Mouse (Mus musculus) heart, embryonic 13.5 days (tissue): ENCODE measurements at regions not wholly inside any gene's neighbourhood (a gene's known extent, or its start where the extent isn't known, plus 50 kb on each side); places are given as distances from the start of the nearest gene placed in this dataset.

Experiments used
- ATAC-seq: fragments of 200-750 bp; cut with Nextera tagmentation; 2 replicates; pipeline ENCODE4 v1.8.0; 2017; ENCODE audit warnings: moderate TSS enrichment; ENCODE audit not compliant: insufficient number of reproducible peaks, low FRiP score, low TSS enrichment; ENCODE audit errors: extremely low read depth
- H3K27ac ChIP-seq: fragments of 300-500 bp; sonication (generic); replicated peaks from 2 replicates; pipeline ENCODE4 v1.5.1; 2015; ENCODE audit warnings: moderate library complexity, mild to moderate bottlenecking, inconsistent platforms
- H3K27me3 ChIP-seq: fragments of 300-500 bp; sonication (generic); replicated peaks from 2 replicates; pipeline ENCODE4 v1.6.1; 2015; ENCODE audit warnings: mild to moderate bottlenecking, inconsistent platforms
- H3K36me3 ChIP-seq: fragments of 300-500 bp; sonication (generic); 2 replicates; pipeline ENCODE4 v1.6.1; 2015; ENCODE audit warnings: mild to moderate bottlenecking, inconsistent platforms
- H3K4me1 ChIP-seq: fragments of 300-500 bp; sonication (generic); 2 replicates; pipeline ENCODE4 v1.6.1; 2015; ENCODE audit warnings: inconsistent platforms
- H3K4me2 ChIP-seq: fragments of 300-500 bp; sonication (generic); 2 replicates; pipeline ENCODE4 v1.6.1; 2015; ENCODE audit warnings: inconsistent platforms, mild to moderate bottlenecking, moderate library complexity
- H3K4me3 ChIP-seq: fragments of 300-500 bp; sonication (generic); 2 replicates; pipeline ENCODE4 v1.5.1; 2015; ENCODE audit warnings: moderate library complexity, mild to moderate bottlenecking, inconsistent platforms
- H3K9ac ChIP-seq: fragments of 300-500 bp; sonication (generic); 2 replicates; pipeline ENCODE4 v1.6.1; 2015; ENCODE audit warnings: inconsistent platforms, mild to moderate bottlenecking, moderate library complexity
- H3K9me3 ChIP-seq: fragments of 300-500 bp; sonication (generic); 2 replicates; pipeline ENCODE4 v1.6.1; 2016; ENCODE audit warnings: inconsistent platforms
- WGBS: fragments of 180-500 bp; shearing (Covaris S2); methylation state at CpG from one replicate; pipeline ENCODE4 v1.1.7; 2015; ENCODE audit warnings: mixed read lengths; 5-methylcytosine and 5-hydroxymethylcytosine counted together

GRCm38 (mm10) chr16:52861263-52861662 is 407.4 kb upstream of the Alcam start:
- Histone ChIP-seq H3K4me2 (no peak overlapping the region), H3K9me3 (no peaks in the 10 kb centered on the region), H3K27me3 (no peaks in the 10 kb centered on the region), H3K4me3 (no peak overlapping the region), H3K27ac (no peak overlapping the region), H3K9ac (no peak overlapping the region), H3K4me1 (0 out of 2 replicates have a peak, but pooled peaks cover 7% of the 10 kb centered on the region), H3K36me3 (no peaks in the 10 kb centered on the region)
- ATAC-seq = no peak
- 85% methylated on average over 6 of the region's 6 CpGs for WGBS

- H3K9ac ChIP-seq = no peak overlapping the region
- no peak overlapping the region for H3K4me2 ChIP-seq
- no peaks in the 10 kb centered on the region for H3K9me3 ChIP-seq
- 0 out of 2 replicates have a peak, but pooled peaks cover 7% of the 10 kb centered on the region for H3K4me1 ChIP-seq
- 36% methylated on average over 8 of the region's 8 CpGs for WGBS
- no peaks in the 10 kb centered on the region for H3K27me3 ChIP-seq
- ATAC-seq = no peak
- H3K4me3 ChIP-seq = no peak overlapping the region
- no peak overlapping the region for H3K27ac ChIP-seq
- H3K36me3 ChIP-seq = no peaks in the 10 kb centered on the region
Observed at GRCm38 (mm10) chr16:52858441-52859209, 404.8 kb upstream of the Alcam start.

- no peaks in the 10 kb centered on the region for H3K9me3 ChIP-seq
- no peaks in the 10 kb centered on the region for H3K27me3 ChIP-seq
- 81% methylated on average over 2 of the region's 2 CpGs for WGBS
- no peak for ATAC-seq
- no peak overlapping the region for H3K9ac ChIP-seq
- no peaks in the 10 kb centered on the region for H3K4me1 ChIP-seq
- H3K4me2 ChIP-seq = no peak overlapping the region
- no peak overlapping the region for H3K4me3 ChIP-seq
- H3K36me3 ChIP-seq = no peaks in the 10 kb centered on the region
- H3K27ac ChIP-seq = no peak overlapping the region
Observed at GRCm38 (mm10) chr16:52851129-52851528, 397.3 kb upstream of the Alcam start.

GRCm38 (mm10) chr16:52818976-52819375 is 365.1 kb upstream of the Alcam start:
- no peaks in the 10 kb centered on the region for H3K9me3 ChIP-seq
- H3K9ac ChIP-seq = no peak overlapping the region
- H3K4me3 ChIP-seq = no peak overlapping the region
- H3K27ac ChIP-seq = no peak overlapping the region
- H3K4me2 ChIP-seq = no peak overlapping the region
- WGBS = 57% methylated on average over 1 of the region's 1 CpGs
- ATAC-seq = no peak
- no peaks in the 10 kb centered on the region for H3K27me3 ChIP-seq
- H3K4me1 ChIP-seq = no peaks in the 10 kb centered on the region
- no peaks in the 10 kb centered on the region for H3K36me3 ChIP-seq

- H3K36me3 ChIP-seq = no peaks in the 10 kb centered on the region
Observed at GRCm38 (mm10) chr16:52811219-52811618, 357.3 kb upstream of the Alcam start.

GRCm38 (mm10) chr16:52804365-52804764 is 350.5 kb upstream of the Alcam start:
- no peak overlapping the region for H3K9ac ChIP-seq
- H3K4me2 ChIP-seq = no peak overlapping the region
- H3K4me3 ChIP-seq = no peak overlapping the region
- no peaks in the 10 kb centered on the region for H3K36me3 ChIP-seq
- H3K27ac ChIP-seq = no peak overlapping the region
- no peaks in the 10 kb centered on the region for H3K9me3 ChIP-seq
- ATAC-seq = no peak
- no peaks in the 10 kb centered on the region for H3K4me1 ChIP-seq
- H3K27me3 ChIP-seq = no peaks in the 10 kb centered on the region

More at GRCm38 (mm10) chr16:52811219-52811618, 357.3 kb upstream of the Alcam start:
- Histone ChIP-seq H3K9ac (no peak overlapping the region), H3K27me3 (no peaks in the 10 kb centered on the region), H3K27ac (no peak overlapping the region), H3K4me3 (no peak overlapping the region), H3K4me1 (no peaks in the 10 kb centered on the region), H3K9me3 (no peaks in the 10 kb centered on the region), H3K4me2 (no peak overlapping the region)
- no peak for ATAC-seq
- 58% methylated on average over 3 of the region's 3 CpGs for WGBS

- no peaks in the 10 kb centered on the region for H3K27me3 ChIP-seq
- 60% methylated on average over 4 of the region's 4 CpGs for WGBS
- no peaks in the 10 kb centered on the region for H3K4me1 ChIP-seq
- H3K9ac ChIP-seq = no peak overlapping the region
- H3K27ac ChIP-seq = no peak overlapping the region
- no peaks in the 10 kb centered on the region for H3K36me3 ChIP-seq
- no peak overlapping the region for H3K4me2 ChIP-seq
- ATAC-seq = no peak
- no peak overlapping the region for H3K4me3 ChIP-seq
- H3K9me3 ChIP-seq = no peaks in the 10 kb centered on the region
Observed at GRCm38 (mm10) chr16:52799715-52800392, 346.0 kb upstream of the Alcam start.

- no peak overlapping the region for H3K4me3 ChIP-seq
- no peaks in the 10 kb centered on the region for H3K36me3 ChIP-seq
- no peak overlapping the region for H3K9ac ChIP-seq
- no peaks in the 10 kb centered on the region for H3K4me1 ChIP-seq
- no peak for ATAC-seq
- no peak overlapping the region for H3K27ac ChIP-seq
- 68% methylated on average over 1 of the region's 1 CpGs for WGBS
- H3K9me3 ChIP-seq = no peaks in the 10 kb centered on the region
- no peaks in the 10 kb centered on the region for H3K27me3 ChIP-seq
- H3K4me2 ChIP-seq = no peak overlapping the region
Observed at GRCm38 (mm10) chr16:52795184-52795583, 341.3 kb upstream of the Alcam start.

- 60% methylated on average over 1 of the region's 1 CpGs for WGBS
- no peak for ATAC-seq
- H3K4me2 ChIP-seq = no peak overlapping the region
- no peak overlapping the region for H3K4me3 ChIP-seq
- no peaks in the 10 kb centered on the region for H3K27me3 ChIP-seq
- no peak overlapping the region for H3K9ac ChIP-seq
- no peak overlapping the region for H3K27ac ChIP-seq
- H3K36me3 ChIP-seq = no peaks in the 10 kb centered on the region
- no peaks in the 10 kb centered on the region for H3K4me1 ChIP-seq
- H3K9me3 ChIP-seq = no peaks in the 10 kb centered on the region
Observed at GRCm38 (mm10) chr16:52789946-52790345, 336.1 kb upstream of the Alcam start.

GRCm38 (mm10) chr16:52747744-52748143 is 293.9 kb upstream of the Alcam start:
- Histone ChIP-seq H3K4me2 (no peak overlapping the region), H3K9ac (no peak overlapping the region), H3K4me1 (peaks cover 23% of the 10 kb centered on the region), H3K36me3 (no peaks in the 10 kb centered on the region), H3K27me3 (no peaks in the 10 kb centered on the region), H3K27ac (no peak overlapping the region), H3K4me3 (no peak overlapping the region), H3K9me3 (no peaks in the 10 kb centered on the region)
- 84% methylated on average over 3 of the region's 3 CpGs for WGBS
- no peak for ATAC-seq

GRCm38 (mm10) chr16:52746186-52746585 is 292.3 kb upstream of the Alcam start:
- Histone ChIP-seq H3K9ac (no peak overlapping the region), H3K4me3 (no peak overlapping the region), H3K4me1 (peaks cover 23% of the 10 kb centered on the region), H3K27ac (no peak overlapping the region), H3K4me2 (no peak overlapping the region), H3K27me3 (no peaks in the 10 kb centered on the region), H3K9me3 (no peaks in the 10 kb centered on the region), H3K36me3 (no peaks in the 10 kb centered on the region)
- WGBS = 23% methylated on average over 3 of the region's 3 CpGs
- ATAC-seq = no peak

- no peak overlapping the region for H3K9ac ChIP-seq
- no peak overlapping the region for H3K4me2 ChIP-seq
- H3K27me3 ChIP-seq = no peaks in the 10 kb centered on the region
- no peaks in the 10 kb centered on the region for H3K36me3 ChIP-seq
- H3K4me1 ChIP-seq = peaks cover 23% of the 10 kb centered on the region
- H3K9me3 ChIP-seq = no peaks in the 10 kb centered on the region
- ATAC-seq = no peak
- H3K27ac ChIP-seq = no peak overlapping the region
- no peak overlapping the region for H3K4me3 ChIP-seq
- 58% methylated on average over 5 of the region's 5 CpGs for WGBS
Observed at GRCm38 (mm10) chr16:52744720-52745119, 290.8 kb upstream of the Alcam start.
